Mouse (Mus musculus): Measurements from ENCODE around the gene Lhcgr.

The Lhcgr gene

GRCm38 (mm10) chr17:88702345-88702744 lies 89.4 kb downstream of the Lhcgr start:
- DNase-seq: no peak

GRCm38 (mm10) chr17:88700901-88701300 lies 90.9 kb downstream of the Lhcgr start:
- no peak for DNase-seq

- no peak for DNase-seq
Measured at GRCm38 (mm10) chr17:88696656-88697333, 95.0 kb downstream of the Lhcgr start.

GRCm38 (mm10) chr17:88688226-88688625 lies 103.6 kb downstream of the Lhcgr start:
- DNase-seq: peak; percentile 8 to 31

- no peak for DNase-seq
Measured at GRCm38 (mm10) chr17:88675310-88676309, 116.2 kb downstream of the Lhcgr start.

- DNase-seq: no peak
Measured at GRCm38 (mm10) chr17:88670800-88671199, 121.0 kb downstream of the Lhcgr start.

- no peak for DNase-seq
Measured at GRCm38 (mm10) chr17:88669921-88670320, 121.9 kb downstream of the Lhcgr start.

- peak; percentile 60 to 73 for DNase-seq
Measured at GRCm38 (mm10) chr17:88668452-88668851, 123.3 kb downstream of the Lhcgr start, which contains the start of gene Gtf2a1l. Gtf2a1l (plus strand) TSS chr17:88668660.

All from cerebellum, postnatal 25 days (tissue).